Mouse (Mus musculus): ENCODE measurements around the gene Hoxb6.

Gene Hoxb6

GRCm38 (mm10) chr11:96285771-96286738 lies 6.2 kb upstream of the Hoxb6 start, which contains the start of gene Hoxb7:
Gene Hoxb7 (plus strand): TSS chr11:96286623.
- DNase-seq (ENCODE audit: low read depth, low spot score): peak; percentile 51

- DNase-seq (ENCODE audit: low read depth, low spot score): peak; percentile 61
Observed at GRCm38 (mm10) chr11:96286739-96287385, 5.4 kb upstream of the Hoxb6 start.

- DNase-seq (ENCODE audit: low read depth, low spot score): no peak
Observed at GRCm38 (mm10) chr11:96287411-96287810, 4.9 kb upstream of the Hoxb6 start.

- DNase-seq (ENCODE audit: low read depth, low spot score): no peak
Observed at GRCm38 (mm10) chr11:96288455-96289221, 3.6 kb upstream of the Hoxb6 start.

- DNase-seq (ENCODE audit: low read depth, low spot score): no peak
Observed at GRCm38 (mm10) chr11:96289293-96289692, 3.0 kb upstream of the Hoxb6 start.

GRCm38 (mm10) chr11:96289837-96290236 lies 2.4 kb upstream of the Hoxb6 start:
- no peak for DNase-seq (ENCODE audit: low read depth, low spot score)

- DNase-seq (ENCODE audit: low read depth, low spot score): no peak
Observed at GRCm38 (mm10) chr11:96290705-96291355, 1.4 kb upstream of the Hoxb6 start.

GRCm38 (mm10) chr11:96292565-96293301 lies 457 bp downstream of the Hoxb6 start:
- DNase-seq (ENCODE audit: low read depth, low spot score): peak; percentile 9

GRCm38 (mm10) chr11:96293302-96293921 lies 1.1 kb downstream of the Hoxb6 start:
- DNase-seq (ENCODE audit: low read depth, low spot score): peak; percentile 9

GRCm38 (mm10) chr11:96294245-96295091 lies 2.2 kb downstream of the Hoxb6 start:
- DNase-seq (ENCODE audit: low read depth, low spot score): peak; percentile 92

GRCm38 (mm10) chr11:96295092-96295835 lies 3.0 kb downstream of the Hoxb6 start:
- no peak for DNase-seq (ENCODE audit: low read depth, low spot score)

GRCm38 (mm10) chr11:96296997-96297396 lies 4.7 kb downstream of the Hoxb6 start:
- no peak for DNase-seq (ENCODE audit: low read depth, low spot score)

- no peak for DNase-seq (ENCODE audit: low read depth, low spot score)
Observed at GRCm38 (mm10) chr11:96297428-96297827, 5.2 kb downstream of the Hoxb6 start.

GRCm38 (mm10) chr11:96297968-96298635 lies 5.8 kb downstream of the Hoxb6 start:
- DNase-seq (ENCODE audit: low read depth, low spot score): no peak

- DNase-seq (ENCODE audit: low read depth, low spot score): peak; percentile 64
Observed at GRCm38 (mm10) chr11:96298895-96299667, 6.8 kb downstream of the Hoxb6 start.

- DNase-seq (ENCODE audit: low read depth, low spot score): no peak
Observed at GRCm38 (mm10) chr11:96299781-96300180, 7.5 kb downstream of the Hoxb6 start.
